Mouse (Mus musculus): ENCODE measurements at regions not wholly inside any gene's neighbourhood (a gene's known extent, or its start where the extent isn't known, plus 50 kb on each side); places are given as distances from the start of the nearest gene placed in this dataset.

DNA sequence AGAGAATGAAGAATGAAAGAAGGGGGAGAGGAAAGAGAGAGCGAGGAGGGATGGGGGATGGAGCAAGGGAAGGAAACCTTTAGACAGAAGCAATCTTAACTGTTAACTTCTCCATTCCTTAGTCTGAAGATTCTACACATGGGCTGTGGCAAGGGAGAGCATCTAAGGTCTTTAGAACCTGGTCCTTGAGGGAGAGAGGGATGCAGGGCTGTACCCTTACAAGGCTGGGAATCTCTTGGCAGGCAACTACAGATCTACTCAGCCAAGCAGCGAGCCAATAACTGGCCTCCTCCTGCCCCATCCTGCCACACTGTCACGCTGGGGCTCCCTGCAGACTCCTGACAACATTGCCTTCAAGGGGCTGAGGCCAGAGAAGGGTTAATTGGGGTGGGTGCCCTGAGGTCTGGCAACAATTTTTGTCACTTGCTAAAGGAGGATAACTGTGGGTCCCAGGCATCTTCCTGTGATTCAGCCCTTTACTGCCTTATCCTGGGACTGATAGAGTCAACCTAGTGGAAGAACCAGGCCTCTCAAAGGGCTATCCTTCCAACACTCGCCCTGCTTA is 205.7 kb downstream of the Rpap3 start:
- DNase-seq, result no peak

DNA sequence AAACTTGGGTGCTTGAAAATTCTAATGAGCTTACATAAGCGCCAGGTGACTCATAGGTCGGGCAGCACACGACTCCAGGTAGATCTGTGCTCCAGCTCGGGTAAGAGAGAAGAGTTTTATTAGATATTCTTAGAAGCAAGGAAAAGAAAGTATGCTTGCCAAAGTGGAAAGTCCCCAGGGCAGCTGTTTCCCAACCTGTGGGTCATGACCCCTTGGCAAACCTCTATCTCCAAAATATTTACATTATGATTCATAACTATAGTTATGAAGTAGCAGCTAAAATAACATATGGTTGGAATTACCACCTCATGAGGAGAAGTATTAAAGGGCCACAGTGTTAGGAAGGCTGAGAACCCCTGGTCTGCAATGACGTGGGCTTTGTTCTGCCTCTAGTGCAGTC is 206.4 kb downstream of the Rpap3 start:
- DNase-seq, result no peak

DNA sequence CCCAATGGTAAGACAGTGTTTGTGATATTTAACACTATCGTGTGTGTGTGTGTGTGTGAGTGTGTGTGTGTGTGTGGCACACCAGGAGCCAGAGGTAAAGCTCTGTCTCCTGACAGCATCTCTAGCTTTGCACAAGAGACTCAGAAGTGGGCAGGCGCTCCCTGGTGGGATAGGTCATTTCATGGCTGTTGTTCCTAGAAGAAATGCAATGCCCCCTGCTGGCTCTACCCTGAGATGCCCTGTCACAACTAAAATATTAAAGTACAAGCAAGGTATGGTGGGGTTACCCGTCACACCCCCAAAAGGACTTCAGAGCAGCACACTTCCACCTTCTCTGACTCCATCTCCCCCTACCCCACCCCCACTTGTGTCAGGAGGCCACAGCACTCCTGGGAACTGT is 207.2 kb downstream of the Rpap3 start:
- peak; percentile 2 to 49 for DNase-seq

GRCm38 (mm10) chr15:97496026-97496425 is 209.6 kb downstream of the Rpap3 start:
- DNase-seq, result no peak

GRCm38 (mm10) chr15:97493340-97493739 is 212.3 kb downstream of the Rpap3 start:
- DNase-seq, result no peak

DNA sequence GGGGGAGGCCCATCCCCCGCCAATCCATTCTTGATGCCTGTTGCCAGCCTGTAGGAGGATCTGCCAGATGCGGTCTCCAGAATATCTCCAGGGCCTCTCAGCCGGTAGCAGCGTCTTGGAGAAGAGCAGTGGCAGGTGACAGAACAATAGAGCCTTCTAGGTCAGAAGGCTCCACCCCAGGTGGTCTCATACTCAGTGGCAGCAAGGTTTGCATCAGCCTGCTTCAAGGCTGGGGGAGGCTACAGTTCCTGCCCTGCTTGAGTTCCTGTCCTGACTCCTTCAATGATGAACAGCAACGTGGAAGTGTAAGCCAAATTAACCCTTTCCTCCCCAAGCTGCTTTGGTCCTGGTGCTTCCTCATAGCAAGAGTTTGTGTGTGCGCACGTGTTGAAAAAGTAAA is 213.8 kb downstream of the Rpap3 start:
- DNase-seq, result no peak

- DNase-seq, result no peak
These were observed 218.2 kb downstream of the Rpap3 start for GRCm38 (mm10) chr15:97487425-97487824.

- no peak for DNase-seq
These were observed 225.1 kb upstream of the Amigo2 start for GRCm38 (mm10) chr15:97471986-97472779.

DNA sequence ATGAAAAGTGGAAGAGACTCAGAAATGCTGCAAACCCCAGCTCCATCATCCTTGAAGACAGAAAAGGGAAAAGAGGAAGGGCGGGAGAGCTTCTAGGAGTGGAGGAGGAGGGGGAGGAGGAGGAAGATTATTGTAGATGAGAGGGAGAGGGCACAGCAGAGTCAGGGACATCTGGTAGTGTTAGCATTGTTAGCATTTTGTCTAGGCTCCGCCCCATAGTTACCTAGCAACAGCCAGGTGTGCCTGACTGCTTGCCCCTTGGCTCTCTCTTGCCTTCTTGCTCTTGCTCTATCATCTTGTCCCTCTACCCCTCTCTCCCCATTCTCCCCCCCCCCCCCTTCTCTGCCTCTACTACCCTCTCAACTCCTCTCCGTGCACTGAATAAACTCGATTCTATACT is 224.4 kb upstream of the Amigo2 start:
- DNase-seq, result no peak

DNA sequence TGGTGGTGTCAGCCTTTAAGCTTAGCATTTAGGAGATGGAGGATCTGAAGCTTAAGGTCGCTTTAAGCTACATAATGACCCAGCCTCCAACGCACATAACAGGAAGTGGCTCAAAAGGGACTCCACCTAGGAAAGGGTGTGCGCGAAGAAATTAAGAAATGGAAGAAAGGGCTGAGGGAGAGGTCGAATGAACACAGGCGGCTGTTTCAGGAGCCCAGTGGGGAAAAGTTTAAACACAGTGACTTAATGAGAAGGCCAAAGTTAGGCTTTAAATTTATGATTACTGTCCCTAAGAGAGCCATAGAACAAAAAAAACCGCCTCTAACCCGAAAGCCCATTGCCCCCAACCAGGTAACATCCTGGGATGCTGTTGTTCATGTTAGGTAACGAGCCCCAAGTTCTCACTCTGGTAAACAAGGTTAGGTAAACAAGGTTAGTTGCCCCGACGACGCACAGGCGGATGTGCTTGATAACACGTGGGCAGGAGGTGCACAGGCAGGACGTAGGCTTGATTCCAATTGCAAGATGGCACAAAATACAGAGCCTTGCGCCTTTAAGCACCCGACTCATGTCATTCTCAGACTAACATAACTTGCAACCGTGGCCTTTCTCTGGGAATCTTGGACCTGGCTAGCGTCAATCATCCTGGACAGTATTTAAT is 222.7 kb upstream of the Amigo2 start:
- DNase-seq, result no peak

DNA sequence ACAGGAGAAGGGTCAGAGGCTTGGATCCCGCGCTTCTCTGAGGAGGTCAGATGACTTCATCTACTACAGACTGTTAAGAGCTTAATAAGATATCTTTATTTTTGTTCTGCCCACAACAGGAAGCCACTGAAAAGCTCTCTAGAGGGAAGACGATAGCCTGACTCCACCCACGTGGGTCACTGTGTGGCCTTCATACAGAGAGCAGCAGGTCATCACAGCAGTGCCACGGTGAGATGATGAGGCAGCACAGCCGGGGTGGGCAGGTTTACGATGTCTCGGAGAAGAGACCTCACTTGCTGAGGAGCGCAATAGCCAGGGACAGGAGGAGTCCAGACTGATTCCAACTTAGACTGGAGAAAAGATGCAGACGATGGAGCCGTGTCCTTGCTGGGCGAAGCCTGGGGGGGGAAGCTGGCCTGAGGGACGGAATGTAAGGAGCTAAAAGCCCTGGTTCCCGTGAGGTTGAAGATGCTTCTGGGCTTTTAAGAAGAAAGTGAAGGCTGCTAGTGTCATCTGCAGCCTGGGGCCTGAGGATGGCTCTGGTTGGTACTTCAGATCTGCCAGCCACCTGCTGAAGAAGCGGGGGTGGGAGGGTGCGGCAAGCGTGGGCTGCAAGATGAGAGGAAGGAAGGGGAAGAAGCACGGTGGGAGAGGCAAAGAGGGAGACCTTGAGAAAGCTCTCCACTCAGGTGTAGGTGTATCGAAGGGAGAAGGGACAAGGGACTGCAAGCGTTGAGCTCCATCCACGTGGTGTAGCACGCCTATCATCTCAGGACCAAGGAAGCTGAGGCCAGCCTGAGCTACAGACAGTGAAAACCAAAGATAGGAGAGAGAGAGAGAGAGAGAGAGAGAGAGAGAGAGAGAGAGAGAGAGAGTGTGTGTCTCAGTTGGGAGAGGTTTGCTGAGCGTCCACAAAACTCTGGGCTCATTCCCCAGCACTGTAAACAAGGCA is 221.9 kb upstream of the Amigo2 start:
- DNase-seq, result no peak

DNA sequence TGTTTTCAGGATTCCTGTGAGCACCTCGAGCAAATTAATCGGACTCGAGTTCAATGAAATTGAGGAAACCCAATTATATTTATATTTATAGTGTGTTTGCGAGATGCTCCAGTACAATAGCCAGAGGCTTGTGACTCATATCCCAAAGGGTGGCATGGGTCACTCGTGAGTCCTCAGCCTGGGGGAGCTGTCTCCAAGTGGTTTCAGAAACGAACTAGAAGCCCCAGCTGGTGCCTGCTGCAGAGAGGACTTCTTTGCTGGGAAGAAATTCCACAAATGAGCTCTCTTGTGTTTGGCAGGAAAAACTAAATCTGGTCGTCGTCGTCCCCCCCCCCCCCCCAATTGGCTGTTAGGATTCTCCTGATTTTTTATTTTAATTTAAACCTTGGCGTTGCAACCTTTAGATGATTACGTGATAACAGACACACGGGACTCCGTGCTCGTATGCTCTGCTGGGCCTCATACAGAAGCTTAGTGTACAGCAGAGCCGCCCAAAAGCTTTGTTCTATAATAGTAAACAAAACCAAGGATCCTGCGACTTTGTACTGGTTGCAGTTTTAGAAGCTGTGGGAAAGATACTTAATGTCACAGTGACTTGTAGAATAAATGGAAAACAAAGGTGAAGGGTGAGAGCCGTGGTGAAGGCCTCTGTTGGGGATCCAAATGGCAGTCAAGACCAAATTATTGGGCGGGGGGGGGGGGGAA is 220.8 kb upstream of the Amigo2 start:
- no peak for DNase-seq

- DNase-seq, result no peak
These were observed 219.9 kb upstream of the Amigo2 start for GRCm38 (mm10) chr15:97466906-97467465.

DNA sequence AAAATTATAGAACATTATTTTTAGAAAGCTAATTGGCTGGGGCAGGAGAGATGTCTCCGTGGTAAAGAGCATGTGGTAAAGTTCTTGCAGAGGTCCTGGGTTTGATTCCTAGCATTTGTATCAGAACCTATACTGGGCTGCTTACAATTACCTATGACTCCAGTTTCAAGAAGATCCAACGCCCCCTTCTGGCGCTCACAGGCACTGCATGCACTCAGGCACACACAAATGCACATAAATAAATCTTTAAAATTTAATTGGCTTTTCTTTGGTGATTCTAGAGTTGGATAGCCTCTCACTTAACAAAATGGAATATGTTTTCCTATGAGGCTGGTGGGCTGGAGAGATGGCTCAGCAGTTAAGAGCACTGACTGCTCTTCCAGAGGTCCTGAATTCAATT is 219.0 kb upstream of the Amigo2 start:
- peak in 1 of 2 experiments; percentile 25 for DNase-seq

DNA sequence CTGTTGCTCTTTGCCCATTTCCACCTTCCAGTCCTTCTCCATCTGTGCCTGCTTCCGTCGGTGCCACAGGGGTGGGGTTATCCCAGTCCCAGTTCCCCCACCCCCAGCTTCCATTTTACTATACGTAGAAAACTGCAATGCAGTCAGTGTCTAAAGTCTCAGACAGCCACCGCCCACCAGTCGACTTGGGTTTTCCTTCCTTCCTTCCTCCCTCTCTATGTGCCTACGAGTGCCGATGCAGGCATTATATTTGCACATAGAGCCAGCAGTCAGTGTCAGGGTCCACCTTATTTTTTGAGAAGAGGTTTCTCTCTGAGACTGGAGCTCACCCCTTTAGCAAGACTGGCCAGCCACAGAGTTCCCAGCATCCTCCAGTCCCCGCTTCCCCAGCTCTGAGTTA is 218.3 kb upstream of the Amigo2 start:
- no peak for DNase-seq

DNA sequence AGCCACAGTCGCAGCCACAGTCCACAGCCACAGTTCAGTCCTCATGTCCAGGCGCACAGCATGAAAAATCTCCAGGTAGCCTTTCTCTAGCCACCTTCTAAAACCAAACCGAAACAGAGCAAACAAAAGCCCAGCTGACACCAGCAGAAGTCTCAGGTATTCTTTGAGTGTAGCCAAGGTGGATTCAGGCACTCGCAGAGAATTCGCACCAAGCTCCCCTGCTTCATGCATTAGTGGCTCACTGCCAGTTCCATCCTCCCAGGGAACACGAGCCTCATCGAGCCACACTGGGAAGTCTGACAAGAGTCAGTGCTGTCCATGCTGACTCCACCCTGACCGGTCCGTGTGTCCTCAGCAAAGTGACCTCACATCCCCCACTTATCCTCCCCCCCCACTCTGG is 217.7 kb upstream of the Amigo2 start:
- DNase-seq, result no peak

DNA sequence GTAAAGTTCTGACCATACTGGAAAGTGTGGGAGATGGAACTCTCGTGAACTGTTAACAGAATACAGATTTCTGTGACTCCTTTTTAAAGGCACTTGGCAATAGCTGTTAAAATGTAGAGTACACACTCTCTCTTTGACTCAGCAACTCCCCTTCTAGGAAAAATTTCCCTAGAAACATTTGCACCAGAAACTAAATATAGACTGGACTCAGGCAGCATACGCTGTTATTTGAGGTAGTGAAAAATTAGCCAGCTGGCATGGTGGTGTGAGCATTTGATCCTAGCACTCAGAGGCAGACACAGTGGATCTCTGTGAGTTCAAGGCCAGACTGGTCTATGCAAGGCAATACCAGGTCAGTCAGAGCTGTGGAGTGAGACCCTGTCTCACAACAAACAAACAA is 215.5 kb upstream of the Amigo2 start:
- DNase-seq, result no peak

DNA sequence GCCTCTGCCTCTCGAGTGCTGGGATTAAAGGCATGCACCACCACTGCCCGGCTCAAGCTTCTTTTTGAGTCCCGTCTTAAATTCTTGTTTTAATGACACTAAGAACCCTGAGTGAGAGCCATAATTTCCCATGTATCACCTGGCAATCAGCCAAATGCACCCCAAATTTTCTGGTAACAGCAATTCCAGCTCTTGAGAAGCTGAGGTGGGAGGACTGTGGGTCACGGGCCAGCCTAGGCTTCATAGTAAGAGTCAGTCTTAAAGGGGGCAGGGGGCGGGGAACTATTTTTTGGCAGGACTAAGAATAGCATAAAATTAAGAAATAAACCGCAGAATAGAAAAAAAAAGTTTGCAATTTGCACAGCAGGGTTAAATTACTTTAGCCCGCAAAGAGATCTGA is 214.9 kb upstream of the Amigo2 start:
- DNase-seq, result no peak

GRCm38 (mm10) chr15:97461060-97461459 is 214.0 kb upstream of the Amigo2 start:
- DNase-seq, result no peak

DNA sequence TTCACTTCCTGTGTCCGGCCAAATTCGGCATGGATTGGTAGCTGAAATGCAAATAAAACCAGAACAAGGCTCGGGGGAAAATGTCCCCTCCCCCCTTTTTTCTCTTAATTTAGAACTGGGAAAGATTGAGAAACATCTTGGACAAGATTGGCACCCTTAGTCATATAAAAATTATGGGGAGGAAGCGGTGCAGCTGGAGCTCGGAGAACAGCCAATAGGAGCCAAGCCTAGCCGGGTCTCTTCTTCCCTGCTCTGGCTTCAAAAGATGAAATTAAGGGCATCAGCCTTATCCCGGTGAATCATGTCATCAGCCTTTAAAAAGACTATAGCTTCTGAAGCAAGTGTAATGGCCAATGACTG is 213.3 kb upstream of the Amigo2 start:
- no peak for DNase-seq

GRCm38 (mm10) chr15:97459606-97460359 is 212.7 kb upstream of the Amigo2 start:
- no peak for DNase-seq

All from kidney, postnatal 36 days (tissue).